Mouse (Mus musculus): Measurements from ENCODE around the gene Csrnp1.

DNA sequence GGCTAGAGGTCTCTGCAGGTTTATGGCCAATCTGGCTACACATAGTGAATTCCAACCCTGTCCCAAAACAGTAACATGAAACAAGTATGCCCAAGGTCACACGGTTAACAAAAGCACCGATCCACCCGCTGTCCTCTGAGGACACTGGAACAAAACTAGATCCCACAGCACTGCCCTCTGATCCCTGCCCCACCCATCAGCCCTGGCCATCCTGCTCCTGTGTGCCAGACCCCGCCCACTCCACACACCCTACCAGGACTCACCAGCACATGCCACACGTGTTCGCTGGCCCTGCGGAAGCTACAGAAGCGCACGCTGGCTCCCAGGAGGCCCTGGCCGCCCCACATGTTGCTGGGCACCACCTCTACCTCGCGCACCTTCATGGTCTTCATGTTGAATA, 52.1 kb downstream of the Csrnp1 start:
- TF ChIP-seq POLR2A (IDR thresholded peaks at IDR 0.05; ENCODE audit: borderline replicate concordance, extremely low read depth, insufficient read depth, insufficient read length, poor library complexity, severe bottlenecking) (no peak), CTCF (IDR thresholded peaks at IDR 0.05; ENCODE audit: borderline replicate concordance, extremely low read depth, insufficient read depth, insufficient read length) (no peak)
